Mouse (Mus musculus) stomach, embryonic 16.5 days (tissue): ENCODE measurements around the gene Lonrf2. TPM values are rescaled to one million over a fixed set of nuclear protein-coding genes. Genes with fewer than 3 reads are reported as not detected.

Experiments used
- ATAC-seq: fragments of 200-750 bp; cut with Nextera tagmentation; 2 replicates; pipeline ENCODE4 v1.8.0; 2017; ENCODE audit warnings: moderate number of reproducible peaks, moderate TSS enrichment; ENCODE audit not compliant: insufficient read depth, low FRiP score
- H3K27ac ChIP-seq: fragments of 300-500 bp; sonication (generic); 2 replicates; pipeline ENCODE4 v1.5.1; 2014; ENCODE audit warnings: low read length
- H3K27me3 ChIP-seq: fragments of 300-500 bp; sonication (generic); 2 replicates; pipeline ENCODE4 v1.6.1; 2014; ENCODE audit warnings: low read length, control low read depth, mixed read lengths; ENCODE audit not compliant: control insufficient read depth, insufficient read depth
- H3K36me3 ChIP-seq: fragments of 300-500 bp; sonication (generic); 2 replicates; pipeline ENCODE4 v1.6.1; 2014; ENCODE audit warnings: low read length; ENCODE audit not compliant: control insufficient read depth, insufficient read depth
- H3K4me1 ChIP-seq: fragments of 300-500 bp; sonication (generic); 2 replicates; pipeline ENCODE4 v1.6.1; 2014; ENCODE audit warnings: low read length, control low read depth, mixed read lengths; ENCODE audit not compliant: control insufficient read depth, insufficient read depth
- H3K4me2 ChIP-seq: fragments of 300-500 bp; sonication (generic); 2 replicates; pipeline ENCODE4 v1.6.1; 2014; ENCODE audit warnings: low read depth, low read length, mixed read lengths
- H3K4me3 ChIP-seq: fragments of 300-500 bp; sonication (generic); replicated peaks from 2 replicates; pipeline ENCODE4 v1.5.1; 2014; ENCODE audit warnings: mild to moderate bottlenecking, low read length
- H3K9ac ChIP-seq: fragments of 300-500 bp; sonication (generic); 2 replicates; pipeline ENCODE4 v1.6.1; 2014; ENCODE audit warnings: low read length
- H3K9me3 ChIP-seq: fragments of 300-500 bp; sonication (generic); replicated peaks from 2 replicates; pipeline ENCODE4 v1.6.1; 2016; ENCODE audit warnings: low read length, control low read depth; ENCODE audit not compliant: control insufficient read depth
- WGBS: fragments of 180-500 bp; shearing (Covaris S2); extraction: QIAGEN DNeasy Blood & Tissue Kit; methylation state at CpG from one replicate; pipeline ENCODE4 v1.1.7; 2014; 5-methylcytosine and 5-hydroxymethylcytosine counted together
- polyA plus RNA-seq: library from polyadenylated mRNA; unstranded; fragments of >200 nt; fragmentation: Nextera tagmentation; extraction: Ambion mirVana; gene quantifications from 2 replicates; pipeline ENCODE4 v1.2.1, GENCODE M21; 2015

The Lonrf2 gene
- polyA plus RNA-seq, 1 experiment from 2014 or later: 0.76 TPM

DNA sequence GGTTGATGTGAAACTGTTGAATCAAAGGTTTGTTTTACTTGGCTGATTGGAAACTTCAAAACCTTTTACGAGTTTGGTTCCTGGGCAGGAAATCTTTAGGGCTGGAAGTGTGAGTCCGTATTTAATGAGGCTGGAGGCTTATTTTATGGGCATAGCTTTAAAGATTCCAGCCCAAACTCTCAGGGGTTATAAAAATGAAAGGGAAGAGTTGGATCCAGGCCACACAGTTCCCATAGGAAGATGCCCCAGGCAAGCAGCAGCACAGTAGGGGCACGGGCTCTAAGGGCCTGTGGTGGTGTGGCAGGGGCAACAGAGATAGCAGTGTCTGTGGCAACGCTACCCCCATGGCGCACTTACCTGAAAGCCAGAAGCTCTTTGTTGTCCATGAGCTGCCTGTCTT, 29.7 kb upstream of the Lonrf2 start:
- WGBS: 87% methylated on average over 5 of the region's 5 CpGs
- no peak overlapping the region for H3K9ac ChIP-seq
- no peak overlapping the region for H3K27ac ChIP-seq
- ATAC-seq: no peak
- no peaks in the 10 kb centered on the region for H3K27me3 ChIP-seq
- H3K9me3 ChIP-seq: no peaks in the 10 kb centered on the region
- H3K36me3 ChIP-seq: no peaks in the 10 kb centered on the region
- H3K4me3 ChIP-seq: no peak overlapping the region
- no peak overlapping the region for H3K4me2 ChIP-seq
- H3K4me1 ChIP-seq: no peaks in the 10 kb centered on the region; the same call in 1 of the 2 replicates

- 75% methylated on average over 9 of the region's 9 CpGs for WGBS
- H3K9ac ChIP-seq: no peak overlapping the region
- no peak for ATAC-seq
- no peak overlapping the region for H3K27ac ChIP-seq
- no peak overlapping the region for H3K4me3 ChIP-seq
- H3K4me1 ChIP-seq: no peaks in the 10 kb centered on the region
- H3K4me2 ChIP-seq: no peak overlapping the region
- no peaks in the 10 kb centered on the region for H3K27me3 ChIP-seq
- no peaks in the 10 kb centered on the region for H3K9me3 ChIP-seq
- no peaks in the 10 kb centered on the region for H3K36me3 ChIP-seq
Observed at GRCm38 (mm10) chr1:38864341-38864740, 27.8 kb upstream of the Lonrf2 start.

DNA sequence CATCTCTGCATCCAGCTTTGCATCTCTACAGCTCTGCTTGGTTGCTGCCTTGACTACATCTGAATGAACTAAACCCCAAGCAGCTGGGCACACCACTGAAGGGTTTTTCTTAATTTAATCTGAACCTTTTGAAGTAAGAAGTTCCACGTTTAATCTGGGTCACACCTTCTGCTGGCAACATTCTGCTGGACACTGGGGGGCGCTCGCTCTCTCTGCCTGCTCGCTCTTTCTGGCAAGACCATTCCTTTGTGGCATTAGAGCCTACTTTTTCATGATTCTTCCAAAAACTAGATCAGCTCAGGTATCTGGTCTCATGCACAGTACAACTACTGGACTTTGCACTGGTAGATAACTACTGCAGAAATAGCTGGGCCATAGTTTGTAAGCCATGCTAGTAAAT, 25.7 kb upstream of the Lonrf2 start:
- H3K4me2 ChIP-seq: no peak overlapping the region
- 20% methylated on average over 4 of the region's 4 CpGs for WGBS
- H3K27me3 ChIP-seq: no peaks in the 10 kb centered on the region
- H3K9ac ChIP-seq: no peak overlapping the region
- H3K4me3 ChIP-seq: no peak overlapping the region
- no peaks in the 10 kb centered on the region for H3K4me1 ChIP-seq
- no peaks in the 10 kb centered on the region for H3K9me3 ChIP-seq
- ATAC-seq: no peak
- no peak overlapping the region for H3K27ac ChIP-seq
- H3K36me3 ChIP-seq: no peaks in the 10 kb centered on the region

DNA sequence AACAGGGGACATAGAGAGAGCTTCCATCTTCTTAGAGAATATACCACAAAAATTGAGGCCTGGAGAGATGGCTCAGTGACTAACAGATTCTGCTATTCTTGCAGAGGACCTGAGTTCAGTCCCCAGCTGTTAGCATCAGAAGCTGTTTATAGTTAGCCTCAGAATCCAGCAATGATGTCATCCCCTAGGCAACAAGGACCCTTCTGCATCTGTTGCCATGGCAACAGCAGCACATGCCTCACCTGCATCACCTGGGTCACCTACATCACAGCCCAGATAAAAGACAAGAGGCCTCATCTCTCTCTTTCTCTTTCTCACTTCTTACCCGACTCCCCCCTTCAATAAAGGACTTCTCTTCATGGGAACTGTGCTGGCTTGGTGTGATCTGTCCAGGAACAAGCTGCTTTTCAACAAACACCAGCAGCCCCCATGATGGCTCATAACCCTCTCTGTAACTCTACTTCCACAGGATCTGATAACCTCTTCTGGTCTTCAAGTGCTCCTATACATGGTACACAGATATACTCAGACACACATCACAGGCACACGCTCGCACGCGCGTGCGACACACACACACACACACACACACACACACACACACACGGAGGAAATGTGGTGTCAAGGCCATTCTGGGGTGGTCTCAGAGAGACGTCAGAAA, 24.5 kb upstream of the Lonrf2 start:
- 80% methylated on average over 9 of the region's 9 CpGs for WGBS
- H3K4me1 ChIP-seq: no peaks in the 10 kb centered on the region

DNA sequence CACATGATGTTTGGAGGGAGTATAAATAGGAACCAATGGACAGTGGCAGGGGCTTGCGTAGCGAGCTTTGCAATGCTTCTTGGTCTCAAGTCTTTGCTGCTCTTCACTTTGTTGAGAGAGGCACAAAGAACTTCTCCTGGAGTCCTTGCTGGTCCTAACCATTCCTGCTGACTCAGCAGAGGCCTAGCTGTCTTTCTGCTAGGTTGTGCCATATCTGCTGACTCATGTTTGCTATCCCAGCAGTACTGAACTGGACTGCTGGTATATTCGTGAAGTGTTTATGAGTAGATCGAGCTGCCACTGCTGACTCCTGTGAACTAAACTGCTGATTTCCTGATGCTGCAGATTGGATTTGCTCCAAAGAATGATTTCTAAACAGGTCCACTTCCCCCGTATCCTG, 23.7 kb upstream of the Lonrf2 start:
- Histone ChIP-seq H3K27ac (no peak overlapping the region), H3K4me3 (no peak overlapping the region), H3K9ac (no peak overlapping the region), H3K9me3 (no peaks in the 10 kb centered on the region), H3K4me1 (no peaks in the 10 kb centered on the region), H3K27me3 (no peaks in the 10 kb centered on the region), H3K36me3 (no peaks in the 10 kb centered on the region), H3K4me2 (no peak overlapping the region)
- no peak for ATAC-seq
- 65% methylated on average over 5 of the region's 5 CpGs for WGBS

More for the DNA sequence above, 24.5 kb upstream of the Lonrf2 start:
- no peaks in the 10 kb centered on the region for H3K9me3 ChIP-seq
- no peak overlapping the region for H3K27ac ChIP-seq
- no peak for ATAC-seq
- no peaks in the 10 kb centered on the region for H3K27me3 ChIP-seq
- H3K4me3 ChIP-seq: no peak overlapping the region
- no peaks in the 10 kb centered on the region for H3K36me3 ChIP-seq
- H3K4me2 ChIP-seq: no peak overlapping the region
- H3K9ac ChIP-seq: no peak overlapping the region

DNA sequence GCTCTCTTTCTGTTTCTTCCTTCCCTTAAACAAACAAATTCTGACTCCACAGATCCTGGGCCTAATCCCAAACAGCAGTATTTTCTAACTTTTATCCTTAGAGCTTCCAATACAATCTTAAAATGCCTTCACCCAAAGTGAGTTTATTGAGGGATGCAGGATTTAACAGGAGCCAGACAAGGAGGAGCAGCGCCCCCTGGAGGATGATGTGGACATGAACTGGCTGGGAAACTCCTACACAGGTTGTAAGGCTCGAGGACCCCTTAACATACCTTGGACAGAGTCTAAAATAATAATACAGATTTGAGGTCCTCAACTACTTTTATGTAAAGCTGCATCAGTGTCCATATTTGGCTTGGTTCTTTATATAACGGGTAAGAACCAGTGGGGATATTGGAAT, 19.7 kb upstream of the Lonrf2 start:
- Histone ChIP-seq H3K4me1 (no peaks in the 10 kb centered on the region), H3K36me3 (no peaks in the 10 kb centered on the region), H3K9me3 (no peaks in the 10 kb centered on the region), H3K4me2 (0 out of 2 replicates have a peak overlapping the region, but pooled peaks have one; percentile 20), H3K27ac (no peak overlapping the region), H3K27me3 (no peaks in the 10 kb centered on the region), H3K9ac (no peak overlapping the region), H3K4me3 (no peak overlapping the region)
- WGBS: 14% methylated on average over 3 of the region's 3 CpGs
- ATAC-seq: no peak

- WGBS: 69% methylated on average over 2 of the region's 2 CpGs
- Histone ChIP-seq H3K9ac (no peak overlapping the region), H3K4me3 (no peak overlapping the region), H3K4me1 (no peaks in the 10 kb centered on the region), H3K36me3 (no peaks in the 10 kb centered on the region), H3K27me3 (no peaks in the 10 kb centered on the region), H3K27ac (no peak overlapping the region), H3K4me2 (no peak overlapping the region), H3K9me3 (no peaks in the 10 kb centered on the region)
- ATAC-seq: no peak
Observed at GRCm38 (mm10) chr1:38852250-38852649, 15.7 kb upstream of the Lonrf2 start.

- no peak overlapping the region for H3K9ac ChIP-seq
- no peaks in the 10 kb centered on the region for H3K27me3 ChIP-seq
- no peaks in the 10 kb centered on the region for H3K36me3 ChIP-seq
- H3K27ac ChIP-seq: no peak overlapping the region
- H3K9me3 ChIP-seq: no peaks in the 10 kb centered on the region
- H3K4me1 ChIP-seq: no peaks in the 10 kb centered on the region
- no peak overlapping the region for H3K4me3 ChIP-seq
- 74% methylated on average over 2 of the region's 2 CpGs for WGBS
- no peak overlapping the region for H3K4me2 ChIP-seq
- no peak for ATAC-seq
Observed at GRCm38 (mm10) chr1:38850650-38851049, 14.1 kb upstream of the Lonrf2 start.

GRCm38 (mm10) chr1:38848451-38849289, 12.2 kb upstream of the Lonrf2 start:
- no peaks in the 10 kb centered on the region for H3K36me3 ChIP-seq
- WGBS: 87% methylated on average over 2 of the region's 2 CpGs
- H3K4me1 ChIP-seq: no peaks in the 10 kb centered on the region
- no peak overlapping the region for H3K9ac ChIP-seq
- H3K9me3 ChIP-seq: no peaks in the 10 kb centered on the region
- no peak overlapping the region for H3K4me2 ChIP-seq
- no peak for ATAC-seq
- H3K27me3 ChIP-seq: no peaks in the 10 kb centered on the region
- no peak overlapping the region for H3K4me3 ChIP-seq
- no peak overlapping the region for H3K27ac ChIP-seq
